Mouse (Mus musculus): ENCODE results near the gene Tmed8. TPM values are rescaled to one million over a fixed set of nuclear protein-coding genes. Genes with fewer than 3 reads are reported as not detected.

The Tmed8 gene
- total RNA-seq, 2 experiments from 2014 or later: 5.5 to 7.2 TPM

Other genes starting within 250 kb of the Tmed8 start
- gene Zdhhc22, start 210.0 kb downstream of the Tmed8 start, total RNA-seq (2021): not detected
- gene Tmem63c, start 179.1 kb downstream of the Tmed8 start, total RNA-seq (2021): under 1 TPM; 0.17 to 0.25 TPM
- gene Ngb, start 97.9 kb downstream of the Tmed8 start, total RNA-seq (2021): under 1 TPM in 1 of 2 experiments, not detected in 1; 0.17 TPM
- 10 to 100 TPM; 49.0 to 51.5 TPM for gene Gstz1, start 53.3 kb downstream of the Tmed8 start, total RNA-seq (2021)
- 10 to 100 TPM; 11.5 to 12.4 TPM for gene Pomt2, start 52.5 kb downstream of the Tmed8 start, total RNA-seq (2021)
- under 1 TPM; 0.34 to 0.72 TPM for gene Samd15, start 731 bp downstream of the Tmed8 start, total RNA-seq (2021)
- gene Noxred1, start 38.3 kb upstream of the Tmed8 start, total RNA-seq (2021): under 1 TPM in 1 of 2 experiments, not detected in 1; 0.36 TPM
- gene Vipas39, start 65.8 kb upstream of the Tmed8 start, total RNA-seq (2021): 10 to 100 TPM; 33.2 to 34.0 TPM
- 100 to 1,000 TPM; 103 to 108 TPM for gene Ahsa1, start 66.0 kb upstream of the Tmed8 start, total RNA-seq (2021)
- gene Ism2, start 99.3 kb upstream of the Tmed8 start, total RNA-seq (2021): under 1 TPM in 1 of 2 experiments, not detected in 1; 0.43 TPM
- gene Sptlc2, start 187.9 kb upstream of the Tmed8 start, total RNA-seq (2021): 10 to 100 TPM; 51.9 to 58.9 TPM
- gene Slirp, start 243.4 kb upstream of the Tmed8 start, total RNA-seq (2021): 100 to 1,000 TPM; 151 to 152 TPM
- 10 to 100 TPM; 12.4 to 13.3 TPM for gene Alkbh1, start 243.6 kb upstream of the Tmed8 start, total RNA-seq (2021)

Data from heart, postnatal 10 days (tissue).